Mouse (Mus musculus) lung, postnatal 36 days (tissue): Measurements from ENCODE around the gene Srd5a1.
A peak's percentile ranks its signal among the peaks of the same experiment; 100 is the strongest.
"Not testable (repeated sequence)": the region's sequence is repeated elsewhere in the genome, so short reads cannot be mapped to it uniquely, and the experiment has no call there.

Source experiments
- DNase-seq: peaks from one replicate; pipeline ENCODE4 v3.0.0; 2022; ENCODE audit warnings: mixed read lengths

Srd5a1 gene

GRCm38 (mm10) chr13:69611398-69612174 is at the start of gene Srd5a1:
TSS of gene Srd5a1 (minus strand) at chr13:69611442.
- DNase-seq: peak; percentile 100

- no peak for DNase-seq
Observed at GRCm38 (mm10) chr13:69654508-69654907, 43.3 kb upstream of the Srd5a1 start.

GRCm38 (mm10) chr13:69646481-69646880 is 35.2 kb upstream of the Srd5a1 start:
- DNase-seq: no peak

- no peak for DNase-seq
Observed at GRCm38 (mm10) chr13:69645694-69646423, 34.6 kb upstream of the Srd5a1 start.

GRCm38 (mm10) chr13:69644427-69645166 is 33.4 kb upstream of the Srd5a1 start:
- DNase-seq: no peak

- peak; percentile 14 for DNase-seq
Observed at GRCm38 (mm10) chr13:69643937-69644336, 32.7 kb upstream of the Srd5a1 start.

GRCm38 (mm10) chr13:69642656-69643216 is 31.5 kb upstream of the Srd5a1 start:
- no peak for DNase-seq

GRCm38 (mm10) chr13:69641017-69641416 is 29.8 kb upstream of the Srd5a1 start:
- no peak for DNase-seq

- DNase-seq: no peak
Observed at GRCm38 (mm10) chr13:69640541-69640940, 29.3 kb upstream of the Srd5a1 start.

GRCm38 (mm10) chr13:69640126-69640525 is 28.9 kb upstream of the Srd5a1 start:
- DNase-seq: no peak

- DNase-seq: no peak
Observed at GRCm38 (mm10) chr13:69639251-69639650, 28.0 kb upstream of the Srd5a1 start.

- DNase-seq: no peak
Observed at GRCm38 (mm10) chr13:69638108-69638626, 26.9 kb upstream of the Srd5a1 start.

GRCm38 (mm10) chr13:69637657-69638056 is 26.4 kb upstream of the Srd5a1 start:
- DNase-seq: no peak

- no peak for DNase-seq
Observed at GRCm38 (mm10) chr13:69636816-69637215, 25.6 kb upstream of the Srd5a1 start.

- no peak for DNase-seq
Observed at GRCm38 (mm10) chr13:69636375-69636774, 25.1 kb upstream of the Srd5a1 start.

GRCm38 (mm10) chr13:69635836-69636235 is 24.6 kb upstream of the Srd5a1 start:
- DNase-seq: not testable (repeated sequence)

- no peak for DNase-seq
Observed at GRCm38 (mm10) chr13:69633988-69634387, 22.7 kb upstream of the Srd5a1 start.

- no peak for DNase-seq
Observed at GRCm38 (mm10) chr13:69633551-69633950, 22.3 kb upstream of the Srd5a1 start.

- no peak for DNase-seq
Observed at GRCm38 (mm10) chr13:69631659-69632058, 20.4 kb upstream of the Srd5a1 start.

GRCm38 (mm10) chr13:69631111-69631510 is 19.9 kb upstream of the Srd5a1 start:
- no peak for DNase-seq

- no peak for DNase-seq
Observed at GRCm38 (mm10) chr13:69630576-69630975, 19.3 kb upstream of the Srd5a1 start.

- no peak for DNase-seq
Observed at GRCm38 (mm10) chr13:69627941-69628340, 16.7 kb upstream of the Srd5a1 start.

GRCm38 (mm10) chr13:69624510-69624909 is 13.3 kb upstream of the Srd5a1 start:
- DNase-seq: no peak
